8 mouse cellular contexts compared by ENCODE assay signal in the genomic region with DNA sequence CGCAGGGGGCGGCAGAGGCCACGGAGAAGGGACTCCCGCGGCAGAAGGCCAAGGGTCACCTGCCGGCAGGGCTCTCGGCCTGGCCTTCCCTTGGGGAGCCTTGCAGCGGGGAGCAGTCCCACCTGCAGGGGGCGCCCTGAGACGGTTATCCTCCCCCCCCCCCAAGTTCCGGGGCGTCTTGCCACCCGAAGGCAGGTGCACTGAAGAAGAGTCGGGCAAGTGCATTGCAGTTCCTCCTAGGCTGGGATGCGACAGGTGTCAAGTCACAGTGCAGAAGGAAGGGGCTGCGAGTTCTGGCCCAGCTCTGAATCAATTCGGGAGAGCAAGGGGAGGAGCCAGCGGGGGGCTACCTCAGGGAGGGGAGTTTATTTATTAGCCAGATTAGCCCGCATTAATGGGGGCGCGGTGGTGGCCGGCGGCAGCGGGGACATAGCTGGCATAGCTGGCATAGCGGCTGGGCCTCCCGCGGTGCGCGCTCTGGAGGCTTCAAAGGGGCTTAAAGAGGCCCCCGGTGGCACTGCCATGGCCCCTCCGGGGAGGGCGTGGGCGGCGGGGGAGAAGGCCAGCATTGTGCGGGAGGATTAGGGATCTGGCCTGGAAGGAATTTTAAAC.
DNase-seq lines count a peak whose midpoint lies in the region; ATAC-seq and TF ChIP-seq lines count a peak whose summit lies in the region.

No protein-coding gene starts in this region.

- H3K4me2 ChIP-seq in kidney, postnatal 0 days (ENCODE audit: low read length) = peak overlapping the region; percentile 21
- H3K4me2 ChIP-seq in midbrain, embryonic 12.5 days (replicated peaks) = peak overlapping the region; percentile 43

- H3K9me3 ChIP-seq in kidney, postnatal 0 days (replicated peaks; ENCODE audit: low read length) = no peaks in the 10 kb centered on the region
- H3K9me3 ChIP-seq in midbrain, embryonic 12.5 days = no peaks in the 10 kb centered on the region

- H3K4me3 ChIP-seq in heart, adult 2 months = no peak overlapping the region
- no peak overlapping the region for H3K4me3 ChIP-seq in kidney, postnatal 0 days (replicated peaks; ENCODE audit: low read depth, low read length)
- peak overlapping the region; percentile 17 for H3K4me3 ChIP-seq in midbrain, embryonic 12.5 days

- TF ChIP-seq POLR2A in heart, adult 2 months (IDR thresholded peaks at IDR 0.05; ENCODE audit: insufficient read depth, low read depth, low read length) = no peak

- no peaks in the 10 kb centered on the region for H3K36me3 ChIP-seq in heart, adult 2 months (ENCODE audit: control insufficient read depth, insufficient read depth, low read length)
- no peaks in the 10 kb centered on the region for H3K36me3 ChIP-seq in kidney, postnatal 0 days (ENCODE audit: insufficient read depth, low read length)
- H3K36me3 ChIP-seq in midbrain, embryonic 12.5 days = no peaks in the 10 kb centered on the region

- TF ChIP-seq CTCF in heart, adult 2 months (IDR thresholded peaks at IDR 0.05) = peak; percentile 49
- peak; percentile 64 for TF ChIP-seq CTCF in kidney, postnatal 0 days (IDR thresholded peaks at IDR 0.05; ENCODE audit: low read depth)

- no peak for TF ChIP-seq EP300 in heart, adult 2 months (IDR thresholded peaks at IDR 0.05; ENCODE audit: insufficient read depth, low read depth, low read length)

- H3K4me1 ChIP-seq in heart, adult 2 months (ENCODE audit: control insufficient read depth, insufficient read depth, low read length) = peaks cover 2% of the 10 kb centered on the region; the same call in 1 of the 2 replicates
- peaks cover 6% of the 10 kb centered on the region; the same call in 1 of the 2 replicates for H3K4me1 ChIP-seq in kidney, postnatal 0 days (replicated peaks; ENCODE audit: insufficient read depth, low read length)
- peaks cover 25% of the 10 kb centered on the region for H3K4me1 ChIP-seq in midbrain, embryonic 12.5 days

- no peak overlapping the region for H3K27ac ChIP-seq in heart, adult 2 months
- H3K27ac ChIP-seq in kidney, postnatal 0 days = peak overlapping the region; percentile 51; the same call in 1 of the 2 replicates
- H3K27ac ChIP-seq in midbrain, embryonic 12.5 days (replicated peaks) = peak overlapping the region; percentile 49

- no peak overlapping the region for H3K9ac ChIP-seq in heart, adult 2 months (ENCODE audit: low read depth, low read length)
- H3K9ac ChIP-seq in kidney, postnatal 0 days (ENCODE audit: low read depth, low read length) = no peak overlapping the region
- H3K9ac ChIP-seq in midbrain, embryonic 12.5 days (replicated peaks) = no peak overlapping the region

- intact Hi-C loops in heart, adult 2 months (cut with DNase I) = loop anchor here (5.0 kb wide), 1 partner anchor 38 kb away; no protein-coding TSS in a partner anchor
- intact Hi-C loops in heart, postnatal 10 days (cut with DNase I) = no loop called here

- no peak for DNase-seq in heart, adult 2 months
- no peak for DNase-seq in heart, postnatal 10 days
- peak; percentile 38 for DNase-seq in ES-CJ7 (ENCODE audit: low read depth, low spot score)
- peak; percentile 39 for DNase-seq in forelimb bud, embryonic 11.5 days (ENCODE audit: low read depth, low spot score)
- peak; percentile 53 for DNase-seq in kidney, postnatal 0 days (ENCODE audit: low spot score)
- peak; percentile 53 for DNase-seq in yolk sac, embryonic 10.5 days (ENCODE audit: low spot score)
- no peak for DNase-seq in cerebellum, adult 11-12 months

- peaks cover 3% of the 10 kb centered on the region for H3K27me3 ChIP-seq in heart, adult 2 months (ENCODE audit: control insufficient read depth, insufficient read depth, low read length)
- no peaks in the 10 kb centered on the region for H3K27me3 ChIP-seq in kidney, postnatal 0 days (ENCODE audit: insufficient read depth, low read length)
- H3K27me3 ChIP-seq in midbrain, embryonic 12.5 days = peaks cover 29% of the 10 kb centered on the region

- ATAC-seq in kidney, postnatal 0 days (replicated peaks; ENCODE audit: low FRiP score, low read depth) = peak; percentile 58
- ATAC-seq in midbrain, embryonic 12.5 days (ENCODE audit: low FRiP score, low read depth) = peak; percentile 63

- 39% methylated on average over 35 of the region's 35 CpGs for WGBS in heart, adult 2 months
- 6% methylated on average over 30 of the region's 35 CpGs for WGBS in kidney, postnatal 0 days
- 2% methylated on average over 34 of the region's 35 CpGs for WGBS in midbrain, embryonic 12.5 days

- no peaks in the 10 kb centered on the region for H3K79me2 ChIP-seq in heart, adult 2 months (replicated peaks; ENCODE audit: control insufficient read depth, insufficient read depth, low read length)

Comparison
In these comparisons a context has a peak if more than half of its experiments do, and no peak if none do; other contexts are left out.
1. DNase-seq: peak in ES-CJ7 (single experiment), forelimb bud, embryonic 11.5 days (single experiment), kidney, postnatal 0 days (single experiment) and yolk sac, embryonic 10.5 days (single experiment); none in heart, adult 2 months (0 of 2), heart, postnatal 10 days (0 of 2) and cerebellum, adult 11-12 months (single experiment).